Mouse (Mus musculus) neural tube, postnatal 0 days (tissue): Measurements from ENCODE around the gene Papolg. TPM values are rescaled to one million over a fixed set of nuclear protein-coding genes. Genes with fewer than 3 reads are reported as not detected.

Experiments
- polyA plus RNA-seq: library from polyadenylated mRNA; unstranded; fragments of >200 nt; fragmentation: Nextera tagmentation; extraction: Ambion mirVana; gene quantifications from 2 replicates; pipeline ENCODE4 v1.2.1, GENCODE M21; 2015

The Papolg gene
- polyA plus RNA-seq: 9.3 and 10.3 TPM in 2 replicates

DNA sequence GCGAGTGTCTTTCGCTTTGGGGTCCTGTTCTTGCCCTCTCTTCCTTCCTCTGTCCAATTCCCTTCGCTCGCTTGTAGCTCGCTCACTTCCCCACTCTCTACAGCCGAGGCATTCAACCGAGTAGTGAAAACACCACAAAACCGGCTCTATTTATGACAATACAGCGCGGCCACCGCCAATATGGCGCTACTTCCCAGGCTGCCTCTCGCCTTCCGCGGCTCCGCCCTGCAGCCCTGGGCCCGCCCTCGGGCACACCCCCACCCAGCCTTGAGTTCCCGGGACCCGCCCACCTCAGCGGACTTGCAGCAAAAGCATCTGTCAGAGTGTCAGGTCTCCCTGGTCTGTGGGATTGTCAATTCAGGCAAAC is at the start of gene Papolg:
Gene Papolg, minus strand, starts transcription at position 194 of the 367 bp plus-strand sequence.

Other genes with a start within 250 kb of the Papolg start
- gene Pus10, start 229.6 kb downstream of the Papolg start, polyA plus RNA-seq: 8.3 and 9.2 TPM in 2 replicates
- 24.8 and 32.1 TPM in 2 replicates for gene Pex13, start 229.3 kb downstream of the Papolg start, polyA plus RNA-seq
- gene Rel, start 124.3 kb downstream of the Papolg start, polyA plus RNA-seq: 0.83 and 0.84 TPM in 2 replicates
- gene A830031A19Rik, start 179.8 kb upstream of the Papolg start, polyA plus RNA-seq: 0.32 and 0.49 TPM in 2 replicates
- gene Bcl11a, start 182.8 kb upstream of the Papolg start, polyA plus RNA-seq: 79.2 and 83.5 TPM in 2 replicates